Mouse (Mus musculus): ENCODE results near the gene Hkdc1. TPM values are rescaled to one million over a fixed set of nuclear protein-coding genes. Genes with fewer than 3 reads are reported as not detected.

Hkdc1 gene
- polyA plus RNA-seq, 1 experiment from 2014 or later: 0.12 TPM

GRCm38 (mm10) chr10:62418831-62419356 is 3.4 kb downstream of the Hkdc1 start:
- Histone ChIP-seq H3K36me3 (replicated peaks) (no peaks in the 10 kb centered on the region), H3K9me3 (no peaks in the 10 kb centered on the region), H3K4me1 (peaks cover 18% of the 10 kb centered on the region), H3K27me3 (ENCODE audit: poor library complexity, severe bottlenecking) (0 out of 2 replicates have a peak, but pooled peaks cover 3% of the 10 kb centered on the region), H3K4me3 (no peak overlapping the region), H3K27ac (no peak overlapping the region)
- 56% methylated on average over 7 of the region's 7 CpGs for WGBS
- DNase-seq (ENCODE audit: extremely low spot score, low spot score): no peak

GRCm38 (mm10) chr10:62413606-62413982 is 8.7 kb downstream of the Hkdc1 start:
- H3K27ac ChIP-seq: no peak overlapping the region
- 59% methylated on average over 4 of the region's 4 CpGs for WGBS

DNA sequence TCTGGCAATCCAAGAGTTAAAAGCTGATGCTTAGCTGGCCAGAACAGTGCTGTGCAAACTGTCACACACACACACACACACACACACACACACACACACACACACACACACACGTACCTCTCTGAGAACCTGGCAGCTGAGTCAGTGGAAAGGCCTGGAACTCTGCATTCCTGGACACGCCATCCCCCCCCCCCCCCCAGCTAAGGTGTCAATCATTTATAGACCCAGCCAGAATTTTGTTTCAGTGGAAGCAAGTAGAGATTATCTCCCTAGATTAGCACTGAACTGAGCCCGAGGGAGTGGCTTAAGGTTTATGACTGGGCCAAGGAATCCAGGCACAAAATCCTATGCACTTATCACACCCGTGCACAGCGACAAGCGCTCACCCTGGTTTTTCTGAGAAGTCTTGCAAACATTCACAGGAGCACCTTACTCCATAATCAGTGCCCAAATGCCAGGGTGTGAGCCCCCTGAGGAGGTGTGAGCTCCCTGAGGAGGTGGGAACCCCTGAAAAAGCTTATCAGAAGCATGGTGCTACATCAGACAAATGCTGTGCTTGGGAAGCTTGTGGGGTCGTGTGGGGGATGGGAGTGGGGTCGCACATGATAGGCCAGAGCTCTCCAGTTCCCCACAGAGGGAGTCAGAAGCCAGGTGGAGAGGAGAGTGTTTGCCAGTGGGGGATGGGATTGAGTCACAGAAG is 9.2 kb downstream of the Hkdc1 start:
- peaks cover 26% of the 10 kb centered on the region for H3K4me1 ChIP-seq
- no peak for DNase-seq (ENCODE audit: extremely low spot score, low spot score)
- H3K36me3 ChIP-seq (replicated peaks): no peaks in the 10 kb centered on the region
- no peak overlapping the region for H3K4me3 ChIP-seq
- H3K27me3 ChIP-seq (ENCODE audit: poor library complexity, severe bottlenecking): peaks cover 6% of the 10 kb centered on the region; the same call in 1 of the 2 replicates
- H3K9me3 ChIP-seq: no peaks in the 10 kb centered on the region
- 41% methylated on average over 8 of the region's 8 CpGs for WGBS
- no peak overlapping the region for H3K27ac ChIP-seq

More at GRCm38 (mm10) chr10:62413606-62413982, 8.7 kb downstream of the Hkdc1 start:
- peaks cover 6% of the 10 kb centered on the region; the same call in 1 of the 2 replicates for H3K27me3 ChIP-seq (ENCODE audit: poor library complexity, severe bottlenecking)
- H3K9me3 ChIP-seq: no peaks in the 10 kb centered on the region
- no peaks in the 10 kb centered on the region for H3K36me3 ChIP-seq (replicated peaks)
- peaks cover 31% of the 10 kb centered on the region for H3K4me1 ChIP-seq
- no peak overlapping the region for H3K4me3 ChIP-seq
- DNase-seq (ENCODE audit: extremely low spot score, low spot score): no peak

DNA sequence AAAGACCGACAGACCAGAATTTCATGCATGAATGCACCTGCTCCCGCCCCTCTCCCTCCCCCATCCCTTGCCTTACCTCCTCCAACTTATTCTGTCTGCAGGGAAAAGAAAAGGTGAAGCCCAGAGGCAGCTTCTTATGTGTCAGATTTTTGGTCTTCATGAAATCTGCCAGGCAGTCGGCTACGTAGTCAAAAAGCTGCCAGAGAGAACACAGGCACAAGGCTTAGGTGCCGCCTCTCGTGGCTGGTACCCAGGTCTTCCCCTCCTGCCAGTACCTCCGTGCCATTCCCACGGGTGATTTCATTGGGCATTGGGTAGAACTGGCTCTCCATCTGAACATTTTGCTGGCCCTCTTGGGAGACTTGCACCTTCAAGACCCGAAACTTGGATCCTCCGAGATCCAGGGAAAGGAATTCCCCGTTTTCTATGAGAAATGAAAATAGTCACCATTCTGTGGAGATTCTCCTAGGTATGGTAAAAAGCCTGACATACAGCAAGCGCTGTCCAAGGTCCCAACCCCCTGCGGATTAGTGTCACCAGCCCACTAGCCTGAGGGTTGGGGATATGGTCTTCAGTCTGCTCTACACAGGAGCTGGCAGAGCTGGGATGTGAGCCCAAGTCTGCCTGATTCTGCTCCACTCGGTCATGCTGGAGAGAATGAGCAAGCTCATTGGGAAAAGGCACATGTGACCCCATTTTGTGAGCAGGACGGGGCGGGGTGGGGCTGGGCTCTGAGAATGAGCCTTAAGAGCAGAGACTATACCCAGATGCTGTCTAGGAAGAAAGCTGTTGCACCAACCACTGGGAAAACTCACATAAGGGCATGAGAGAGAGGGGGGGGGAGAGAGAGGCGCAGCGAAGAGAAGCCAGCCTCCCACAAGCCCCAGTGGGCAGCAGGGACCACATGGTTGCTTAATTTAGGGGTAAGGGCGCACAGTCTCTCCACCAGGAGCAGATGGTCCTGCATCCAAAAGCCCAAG is 10.6 kb downstream of the Hkdc1 start:
- no peak for DNase-seq (ENCODE audit: extremely low spot score, low spot score)
- Histone ChIP-seq H3K36me3 (replicated peaks) (no peaks in the 10 kb centered on the region), H3K4me3 (no peak overlapping the region), H3K4me1 (peaks cover 26% of the 10 kb centered on the region), H3K9me3 (no peaks in the 10 kb centered on the region), H3K27me3 (ENCODE audit: poor library complexity, severe bottlenecking) (peaks cover 6% of the 10 kb centered on the region; the same call in 1 of the 2 replicates), H3K27ac (no peak overlapping the region)
- 70% methylated on average over 19 of the region's 19 CpGs for WGBS

DNA sequence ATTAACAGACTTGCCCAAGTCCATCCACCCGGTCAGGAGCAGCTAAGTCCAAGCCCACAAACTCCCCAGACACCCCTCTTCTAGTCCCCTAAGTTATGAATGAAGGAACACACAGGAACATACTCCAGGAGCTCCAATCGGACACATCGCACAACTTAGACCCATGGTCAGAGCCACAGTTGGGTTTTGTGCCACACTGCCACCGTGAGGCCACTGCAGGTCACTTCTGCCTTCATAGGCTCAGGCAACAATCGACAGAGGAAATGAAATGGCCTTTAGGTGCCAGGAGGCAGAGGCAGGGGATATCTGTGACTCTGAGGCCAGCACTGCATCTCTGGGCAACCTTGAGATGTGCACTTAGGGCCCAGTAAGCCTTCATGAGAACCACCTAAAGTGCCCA is 11.3 kb downstream of the Hkdc1 start:
- peaks cover 26% of the 10 kb centered on the region for H3K4me1 ChIP-seq
- DNase-seq (ENCODE audit: extremely low spot score, low spot score): peak; percentile 64
- no peaks in the 10 kb centered on the region for H3K36me3 ChIP-seq (replicated peaks)
- H3K27me3 ChIP-seq (ENCODE audit: poor library complexity, severe bottlenecking): peaks cover 6% of the 10 kb centered on the region; the same call in 1 of the 2 replicates
- WGBS: 19% methylated on average over 5 of the region's 5 CpGs
- no peak overlapping the region for H3K4me3 ChIP-seq
- no peaks in the 10 kb centered on the region for H3K9me3 ChIP-seq
- no peak overlapping the region for H3K27ac ChIP-seq

DNA sequence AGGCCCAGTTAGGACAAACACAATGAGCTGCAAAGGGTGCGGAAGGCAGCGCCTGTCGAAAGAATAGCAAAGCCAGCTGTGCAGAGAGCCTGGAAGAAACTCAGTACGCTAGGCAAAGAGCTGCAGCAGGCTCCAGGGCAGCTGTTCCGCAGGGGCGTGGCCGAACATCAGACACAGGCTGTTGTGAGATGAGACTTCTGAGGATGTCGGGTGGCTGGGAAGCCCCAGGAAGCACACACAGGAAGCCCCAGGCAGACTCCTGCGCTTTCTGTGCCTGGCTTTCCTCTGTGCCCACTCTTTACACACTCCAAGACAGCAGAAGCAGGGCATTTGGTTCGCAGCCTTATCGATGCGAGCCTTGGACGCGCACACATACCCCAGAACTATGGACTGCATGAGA is 17.4 kb downstream of the Hkdc1 start:
- no peak for DNase-seq (ENCODE audit: extremely low spot score, low spot score)

DNA sequence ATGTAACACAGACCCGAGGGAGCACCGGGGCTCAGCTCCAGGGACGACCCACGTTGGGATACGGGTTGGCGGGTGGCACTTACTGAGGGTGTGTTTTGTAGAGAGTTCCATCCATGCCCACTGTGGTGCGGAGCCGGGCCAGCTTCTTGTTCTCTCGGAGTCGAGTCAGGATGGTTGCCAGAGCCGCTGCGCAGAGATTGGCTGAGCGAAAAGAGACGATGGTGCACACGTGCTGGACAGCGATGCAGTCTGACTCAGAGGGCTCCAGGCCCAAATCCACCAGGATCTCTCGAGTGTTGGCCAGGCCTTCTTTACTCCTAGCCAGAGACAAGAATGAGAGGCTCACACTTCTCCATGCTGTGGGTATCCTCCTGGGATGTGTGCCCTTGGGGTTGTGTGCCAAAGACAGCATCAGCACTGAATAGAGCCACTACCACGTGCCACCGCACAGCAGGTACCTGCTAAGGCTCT is 20.6 kb downstream of the Hkdc1 start:
- Histone ChIP-seq H3K4me3 (no peak overlapping the region), H3K27ac (no peak overlapping the region), H3K27me3 (ENCODE audit: poor library complexity, severe bottlenecking) (peaks cover 10% of the 10 kb centered on the region), H3K4me1 (peaks cover 6% of the 10 kb centered on the region), H3K36me3 (replicated peaks) (no peaks in the 10 kb centered on the region), H3K9me3 (no peaks in the 10 kb centered on the region)
- 86% methylated on average over 19 of the region's 19 CpGs for WGBS
- no peak for DNase-seq (ENCODE audit: extremely low spot score, low spot score)

More for the DNA sequence above, 17.4 kb downstream of the Hkdc1 start:
- Histone ChIP-seq H3K36me3 (replicated peaks) (no peaks in the 10 kb centered on the region), H3K27me3 (ENCODE audit: poor library complexity, severe bottlenecking) (peaks cover 10% of the 10 kb centered on the region), H3K4me3 (peak overlapping the region; percentile 24; the same call in 1 of the 2 replicates), H3K9me3 (no peaks in the 10 kb centered on the region), H3K4me1 (peaks cover 6% of the 10 kb centered on the region), H3K27ac (no peak overlapping the region)
- 58% methylated on average over 14 of the region's 14 CpGs for WGBS

DNA sequence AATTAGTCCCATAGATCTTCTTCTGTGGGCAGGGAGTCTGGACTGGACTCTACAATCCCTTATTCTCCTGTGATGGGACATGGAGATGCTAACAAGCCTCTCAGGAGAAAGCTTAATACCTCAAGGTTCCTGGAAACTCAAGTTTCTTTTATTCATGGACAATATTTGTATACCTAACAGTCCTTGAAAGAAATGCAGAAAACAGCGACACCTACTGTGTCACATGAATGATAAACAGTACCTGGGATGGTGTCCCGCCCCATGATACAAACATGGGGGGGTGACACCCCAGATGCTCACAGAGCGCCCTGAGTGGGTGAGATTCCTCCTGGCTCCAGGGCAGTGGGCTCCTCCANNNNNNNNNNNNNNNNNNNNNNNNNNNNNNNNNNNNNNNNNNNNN is 39.3 kb downstream of the Hkdc1 start:
- no peak overlapping the region for H3K4me3 ChIP-seq
- no peaks in the 10 kb centered on the region for H3K4me1 ChIP-seq
- H3K27ac ChIP-seq: no peak overlapping the region
- 82% methylated on average over 3 of the region's 3 CpGs for WGBS
- H3K27me3 ChIP-seq (ENCODE audit: poor library complexity, severe bottlenecking): no peaks in the 10 kb centered on the region
- DNase-seq (ENCODE audit: extremely low spot score, low spot score): no peak
- H3K9me3 ChIP-seq: no peaks in the 10 kb centered on the region
- H3K36me3 ChIP-seq (replicated peaks): no peaks in the 10 kb centered on the region

- H3K9me3 ChIP-seq: no peaks in the 10 kb centered on the region
- H3K4me3 ChIP-seq: no peak overlapping the region
- H3K36me3 ChIP-seq (replicated peaks): no peaks in the 10 kb centered on the region
- H3K27ac ChIP-seq: no peak overlapping the region
- H3K4me1 ChIP-seq: no peaks in the 10 kb centered on the region
- DNase-seq (ENCODE audit: extremely low spot score, low spot score): no peak
- no peaks in the 10 kb centered on the region for H3K27me3 ChIP-seq (ENCODE audit: poor library complexity, severe bottlenecking)
Measured at GRCm38 (mm10) chr10:62380936-62381335, 41.4 kb downstream of the Hkdc1 start.

GRCm38 (mm10) chr10:62379808-62380207 is 42.5 kb downstream of the Hkdc1 start, which contains the start of gene Hk1:
Gene Hk1, minus strand, starts transcription at chr10:62379908.
- H3K27me3 ChIP-seq (ENCODE audit: poor library complexity, severe bottlenecking): no peaks in the 10 kb centered on the region
- H3K4me1 ChIP-seq: peaks cover 6% of the 10 kb centered on the region
- no peaks in the 10 kb centered on the region for H3K9me3 ChIP-seq
- H3K27ac ChIP-seq: no peak within 1 kb of the TSS
- H3K4me3 ChIP-seq: no peak within 1 kb of the TSS
- H3K36me3 ChIP-seq (replicated peaks): no peaks in the 10 kb centered on the region
- 88% methylated on average over 1 of the region's 1 CpGs for WGBS
- DNase-seq (ENCODE audit: extremely low spot score, low spot score): no peak

- DNase-seq (ENCODE audit: extremely low spot score, low spot score): no peak
- 84% methylated on average over 7 of the region's 7 CpGs for WGBS
- Histone ChIP-seq H3K27ac (no peak overlapping the region), H3K9me3 (no peaks in the 10 kb centered on the region), H3K4me1 (no peaks in the 10 kb centered on the region), H3K27me3 (ENCODE audit: poor library complexity, severe bottlenecking) (no peaks in the 10 kb centered on the region), H3K4me3 (no peak overlapping the region), H3K36me3 (replicated peaks) (no peaks in the 10 kb centered on the region)
Measured at GRCm38 (mm10) chr10:62358827-62359226, 63.5 kb downstream of the Hkdc1 start.

DNA sequence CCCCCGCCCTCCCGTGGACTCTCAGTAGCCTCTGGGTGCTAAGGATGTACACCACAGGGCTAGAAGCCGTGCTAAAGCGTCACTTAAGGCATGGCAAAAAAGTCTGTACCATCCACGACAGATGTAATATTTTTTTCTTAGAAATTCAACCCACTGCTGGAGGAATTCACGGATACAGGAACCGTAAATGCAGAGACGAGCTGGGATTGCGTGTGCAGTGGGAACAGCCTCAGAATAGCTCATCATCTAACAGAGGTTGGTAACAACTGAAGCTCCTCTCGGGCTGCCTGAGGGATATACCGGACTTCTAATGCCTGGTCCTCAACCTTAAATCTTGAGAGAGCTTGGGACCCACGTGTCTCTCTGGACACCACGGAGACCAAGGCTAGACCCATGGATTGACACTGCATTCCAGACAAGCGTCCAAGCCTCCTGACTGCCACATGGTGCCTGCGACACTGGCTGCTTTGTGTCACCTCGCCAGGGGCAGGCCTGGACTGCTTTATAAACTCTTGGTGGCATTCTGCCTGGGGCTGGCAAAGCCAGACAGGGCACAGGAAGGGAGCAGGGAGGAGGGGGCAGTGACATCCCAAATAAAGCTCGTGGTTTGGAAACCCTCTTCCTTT is 66.1 kb downstream of the Hkdc1 start:
- Histone ChIP-seq H3K9me3 (no peaks in the 10 kb centered on the region), H3K27ac (0 out of 2 replicates have a peak overlapping the region, but pooled peaks have one; percentile 21), H3K27me3 (ENCODE audit: poor library complexity, severe bottlenecking) (no peaks in the 10 kb centered on the region), H3K36me3 (replicated peaks) (no peaks in the 10 kb centered on the region), H3K4me3 (no peak overlapping the region), H3K4me1 (no peaks in the 10 kb centered on the region)
- DNase-seq (ENCODE audit: extremely low spot score, low spot score): no peak
- 85% methylated on average over 17 of the region's 17 CpGs for WGBS
